Mouse (Mus musculus) C3H10T1/2 (cell line): ENCODE results near the gene Trim75. TPM values are rescaled to one million over a fixed set of nuclear protein-coding genes. Genes with fewer than 3 reads are reported as not detected.

Experiments used
- polyA plus RNA-seq, 2 experiments: library from polyadenylated mRNA; unstranded; fragments of >200 nt; fragmentation: generic; extraction: Trizol; gene quantifications; one replicate each; pipeline ENCODE4 v1.2.1; 2012; ENCODE audit warnings: missing spikeins in 2 of 2

Gene Trim75
- polyA plus RNA-seq, result not detected

GRCm38 (mm10) chr8:64987731-64988130 is at the start of gene Trim75:
Gene Trim75 (minus strand): TSS chr8:64987831.

DNA sequence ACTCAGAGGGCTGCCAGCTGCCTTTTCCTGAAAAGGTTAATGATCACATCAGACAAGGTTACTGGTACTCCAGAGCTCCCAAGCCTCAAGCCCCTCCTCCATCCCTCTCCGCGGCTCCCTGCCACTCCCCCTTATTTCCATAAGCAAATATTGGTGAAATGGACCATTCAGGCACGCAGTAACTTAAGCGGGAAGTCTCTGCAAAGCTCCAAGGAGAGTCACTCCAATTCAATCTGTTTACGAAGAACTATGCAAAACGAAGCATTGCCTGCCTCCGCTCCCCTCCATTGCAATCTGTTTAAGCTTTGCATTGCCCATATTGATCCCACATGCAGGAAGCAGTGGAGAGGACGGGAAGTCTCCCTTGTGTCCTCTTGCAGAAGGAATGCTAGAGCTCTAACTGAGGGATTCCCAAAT is 49.5 kb upstream of the Trim75 start, which contains the start of gene Apela:
Apela (minus strand) TSS at position 220 of the 417 bp plus-strand sequence.

DNA sequence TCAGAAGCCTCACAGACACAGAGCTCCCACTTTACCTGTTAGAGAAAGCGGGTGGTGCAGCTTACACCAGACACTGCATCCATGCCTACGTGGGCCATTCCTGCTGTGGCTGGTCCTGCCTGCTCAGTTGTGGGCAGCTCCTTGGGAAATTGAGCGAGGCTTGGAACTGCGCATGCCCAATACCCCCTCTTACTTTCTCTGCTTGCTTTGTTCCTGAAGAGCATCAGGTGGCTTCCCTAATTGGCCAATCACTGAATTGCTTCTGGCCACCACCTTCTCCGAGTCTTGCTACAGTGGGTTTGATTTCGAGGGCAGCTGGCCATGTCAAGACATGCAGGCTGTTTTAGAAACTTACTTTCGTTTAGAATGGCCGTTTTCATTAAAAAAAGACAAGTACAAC is 30.8 kb upstream of the Trim75 start, which contains the start of the genes Trim61 and Trim60:
Trim61 (minus strand) TSS at position 101 of the 400 bp plus-strand sequence.
Trim60 (minus strand) TSS at position 162 of the 400 bp plus-strand sequence.

DNA sequence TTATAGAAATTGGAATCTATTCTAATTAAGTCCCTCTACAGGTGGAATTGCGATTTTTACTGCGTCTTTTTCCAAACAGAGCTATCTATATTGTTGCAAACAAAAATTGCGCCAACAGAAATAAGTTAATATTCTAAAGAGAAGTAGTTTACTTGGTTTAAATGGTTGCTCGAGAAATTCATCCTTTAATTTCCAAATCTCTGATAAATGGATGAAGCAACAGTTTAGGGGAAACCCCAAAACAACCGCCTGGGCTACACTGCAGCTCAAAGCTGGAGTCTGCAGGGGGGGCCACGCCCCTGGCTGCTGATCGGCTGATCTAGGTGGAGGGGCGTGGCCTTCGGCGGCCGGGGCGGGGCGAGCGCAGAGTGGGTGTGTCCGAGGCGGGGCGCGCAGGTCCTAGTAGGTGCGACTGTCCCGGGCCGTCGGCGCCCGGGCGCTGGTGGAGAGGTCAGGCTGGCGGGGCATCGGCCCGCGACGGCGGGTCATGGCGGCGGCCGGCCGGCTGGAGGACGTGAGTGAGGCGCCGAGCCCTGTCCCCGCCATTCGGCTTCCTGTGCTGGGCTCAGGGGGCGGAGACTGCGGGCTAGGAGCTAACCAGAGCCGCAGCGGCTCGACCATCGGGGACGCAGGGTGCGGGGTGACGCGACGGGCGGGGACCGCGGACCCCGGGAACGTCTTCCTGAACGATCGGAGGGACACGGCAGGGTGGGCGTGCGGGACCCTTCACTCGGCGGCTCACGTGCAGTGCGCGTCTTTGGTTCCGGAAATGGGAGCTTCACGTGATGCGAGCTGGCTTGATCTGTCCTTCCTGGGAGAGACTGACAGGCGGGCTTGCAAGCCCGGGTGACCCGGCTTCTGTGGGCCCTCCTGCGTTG is 40.6 kb downstream of the Trim75 start, which contains the start of gene Tmem192:
Tmem192 (plus strand) TSS at position 366 of the 878 bp plus-strand sequence.

Other genes starting within 250 kb of the Trim75 start
- 1 to 10 TPM; 1.5 to 2.1 TPM for gene Klhl2, start 137.8 kb downstream of the Trim75 start, polyA plus RNA-seq
- gene Tmem192, start 40.6 kb downstream of the Trim75 start, polyA plus RNA-seq, result 10 to 100 TPM; 30.1 to 55.7 TPM
- gene Trim61, start 30.7 kb upstream of the Trim75 start, polyA plus RNA-seq, result not detected
- gene Trim60, start 30.8 kb upstream of the Trim75 start, polyA plus RNA-seq, result not detected
- gene Apela, start 49.5 kb upstream of the Trim75 start, polyA plus RNA-seq, result not detected
- gene Gm10663, start 87.2 kb upstream of the Trim75 start, polyA plus RNA-seq, result not detected
- gene BC030870, start 141.7 kb upstream of the Trim75 start, polyA plus RNA-seq, result not detected